Mouse (Mus musculus): ENCODE measurements around the gene Nop2.

- TF ChIP-seq POLR2A (IDR thresholded peaks at IDR 0.05; ENCODE audit: low read depth, low read length): no peak
- TF ChIP-seq CTCF (IDR thresholded peaks at IDR 0.05; ENCODE audit: extremely low read depth, insufficient read length, insufficient replicate concordance, low read depth, low read length): no peak
Measured at GRCm38 (mm10) chr6:125153682-125154081, 22.0 kb downstream of the Nop2 start.

Data from small intestine, adult 2 months (tissue).